Mouse (Mus musculus) ovary, adult 18-20 months (tissue): ENCODE measurements at regions not wholly inside any gene's neighbourhood (a gene's known extent, or its start where the extent isn't known, plus 50 kb on each side); places are given as distances from the start of the nearest gene placed in this dataset.

Experiments
- DNase-seq: peaks from one replicate; pipeline ENCODE4 v3.0.0; 2022; ENCODE audit warnings: low spot score, mixed read lengths

GRCm38 (mm10) chr12:31130434-31130833 lies 56.8 kb downstream of the Fam110c start:
- no peak for DNase-seq

- no peak for DNase-seq
Measured at GRCm38 (mm10) chr12:31134465-31134992, 60.9 kb downstream of the Fam110c start.

- DNase-seq: no peak
Measured at GRCm38 (mm10) chr12:31136364-31136763, 62.7 kb downstream of the Fam110c start.

GRCm38 (mm10) chr12:31136911-31137310 lies 63.2 kb downstream of the Fam110c start:
- DNase-seq: no peak

- no peak for DNase-seq
Measured at GRCm38 (mm10) chr12:31137431-31137830, 63.8 kb downstream of the Fam110c start.

- no peak for DNase-seq
Measured at GRCm38 (mm10) chr12:31139853-31140252, 66.2 kb downstream of the Fam110c start.

- DNase-seq: no peak
Measured at GRCm38 (mm10) chr12:31143266-31143665, 69.6 kb downstream of the Fam110c start.

- no peak for DNase-seq
Measured at GRCm38 (mm10) chr12:31145032-31145781, 71.5 kb downstream of the Fam110c start.

GRCm38 (mm10) chr12:31148417-31149356 lies 75.0 kb downstream of the Fam110c start:
- no peak for DNase-seq

- DNase-seq: no peak
Measured at GRCm38 (mm10) chr12:31153720-31154119, 80.1 kb downstream of the Fam110c start.

- peak; percentile 67 for DNase-seq
Measured at GRCm38 (mm10) chr12:31154608-31155011, 80.9 kb downstream of the Fam110c start.

- DNase-seq: no peak
Measured at GRCm38 (mm10) chr12:31156154-31156720, 82.6 kb downstream of the Fam110c start.

- no peak for DNase-seq
Measured at GRCm38 (mm10) chr12:31157453-31157852, 83.1 kb upstream of the Gm6993 start.

- no peak for DNase-seq
Measured at GRCm38 (mm10) chr12:31157890-31158289, 82.7 kb upstream of the Gm6993 start.

GRCm38 (mm10) chr12:31158885-31159284 lies 81.7 kb upstream of the Gm6993 start:
- no peak for DNase-seq

GRCm38 (mm10) chr12:31159378-31159777 lies 81.2 kb upstream of the Gm6993 start:
- DNase-seq: no peak

- DNase-seq: no peak
Measured at GRCm38 (mm10) chr12:31168221-31168890, 72.2 kb upstream of the Gm6993 start.

- no peak for DNase-seq
Measured at GRCm38 (mm10) chr12:31170111-31170510, 70.5 kb upstream of the Gm6993 start.

- peak; percentile 65 for DNase-seq
Measured at GRCm38 (mm10) chr12:31170546-31171160, 69.9 kb upstream of the Gm6993 start.

GRCm38 (mm10) chr12:31171992-31172391 lies 68.6 kb upstream of the Gm6993 start:
- DNase-seq: no peak
